Mouse (Mus musculus): ENCODE measurements around the gene Prr36. TPM values are rescaled to one million over a fixed set of nuclear protein-coding genes. Genes with fewer than 3 reads are reported as not detected.

Gene Prr36
- polyA plus RNA-seq, 1 experiment from 2014 or later: 0.47 TPM

GRCm38 (mm10) chr8:4192305-4192704 lies 25.0 kb downstream of the Prr36 start:
- Histone ChIP-seq H3K9me3 (replicated peaks; ENCODE audit: control insufficient read depth, low read length) (no peaks in the 10 kb centered on the region), H3K27ac (ENCODE audit: low read length) (no peak overlapping the region), H3K36me3 (ENCODE audit: control insufficient read depth, insufficient read depth) (no peaks in the 10 kb centered on the region), H3K4me3 (ENCODE audit: low read depth, low read length) (no peak overlapping the region), H3K4me2 (ENCODE audit: low read depth, low read length) (no peak overlapping the region), H3K4me1 (ENCODE audit: control insufficient read depth, low read depth, low read length) (peaks cover 25% of the 10 kb centered on the region), H3K9ac (ENCODE audit: low read depth, low read length) (no peak overlapping the region), H3K27me3 (ENCODE audit: control insufficient read depth, insufficient read depth, low read depth, low read length) (no peaks in the 10 kb centered on the region)
- ATAC-seq (ENCODE audit: low read depth): no peak
- WGBS (ENCODE audit: insufficient replicate concordance): 74% methylated on average over 5 of the region's 5 CpGs

- H3K4me2 ChIP-seq (ENCODE audit: low read depth, low read length): peak overlapping the region; percentile 51
- no peaks in the 10 kb centered on the region for H3K9me3 ChIP-seq (replicated peaks; ENCODE audit: control insufficient read depth, low read length)
- peak overlapping the region; percentile 53 for H3K9ac ChIP-seq (ENCODE audit: low read depth, low read length)
- 19% methylated on average over 3 of the region's 3 CpGs for WGBS (ENCODE audit: insufficient replicate concordance)
- no peaks in the 10 kb centered on the region for H3K36me3 ChIP-seq (ENCODE audit: control insufficient read depth, insufficient read depth)
- H3K4me1 ChIP-seq (ENCODE audit: control insufficient read depth, low read depth, low read length): peaks cover 25% of the 10 kb centered on the region
- H3K27ac ChIP-seq (ENCODE audit: low read length): peak overlapping the region; percentile 62
- H3K4me3 ChIP-seq (ENCODE audit: low read depth, low read length): no peak overlapping the region
- H3K27me3 ChIP-seq (ENCODE audit: control insufficient read depth, insufficient read depth, low read depth, low read length): no peaks in the 10 kb centered on the region
- ATAC-seq (ENCODE audit: low read depth): peak; percentile 93
These were observed 28.1 kb downstream of the Prr36 start for GRCm38 (mm10) chr8:4189031-4189722.

- H3K36me3 ChIP-seq (ENCODE audit: control insufficient read depth, insufficient read depth): no peaks in the 10 kb centered on the region
- H3K4me3 ChIP-seq (ENCODE audit: low read depth, low read length): no peak overlapping the region
- H3K9ac ChIP-seq (ENCODE audit: low read depth, low read length): peak overlapping the region; percentile 53
- no peaks in the 10 kb centered on the region for H3K9me3 ChIP-seq (replicated peaks; ENCODE audit: control insufficient read depth, low read length)
- peaks cover 24% of the 10 kb centered on the region for H3K4me1 ChIP-seq (ENCODE audit: control insufficient read depth, low read depth, low read length)
- ATAC-seq (ENCODE audit: low read depth): peak; percentile 38
- H3K27ac ChIP-seq (ENCODE audit: low read length): peak overlapping the region; percentile 62
- H3K27me3 ChIP-seq (ENCODE audit: control insufficient read depth, insufficient read depth, low read depth, low read length): no peaks in the 10 kb centered on the region
- H3K4me2 ChIP-seq (ENCODE audit: low read depth, low read length): peak overlapping the region; percentile 51
These were observed 28.7 kb downstream of the Prr36 start for GRCm38 (mm10) chr8:4188605-4189004.

GRCm38 (mm10) chr8:4186151-4186550 lies 31.1 kb downstream of the Prr36 start:
- Histone ChIP-seq H3K27me3 (ENCODE audit: control insufficient read depth, insufficient read depth, low read depth, low read length) (no peaks in the 10 kb centered on the region), H3K27ac (ENCODE audit: low read length) (peak overlapping the region; percentile 62)
- 82% methylated on average over 2 of the region's 2 CpGs for WGBS (ENCODE audit: insufficient replicate concordance)

GRCm38 (mm10) chr8:4183409-4183808 lies 33.9 kb downstream of the Prr36 start:
- Histone ChIP-seq H3K4me3 (ENCODE audit: low read depth, low read length) (no peak overlapping the region), H3K36me3 (ENCODE audit: control insufficient read depth, insufficient read depth) (no peaks in the 10 kb centered on the region), H3K27ac (ENCODE audit: low read length) (no peak overlapping the region), H3K9me3 (replicated peaks; ENCODE audit: control insufficient read depth, low read length) (no peaks in the 10 kb centered on the region), H3K27me3 (ENCODE audit: control insufficient read depth, insufficient read depth, low read depth, low read length) (no peaks in the 10 kb centered on the region), H3K9ac (ENCODE audit: low read depth, low read length) (no peak overlapping the region), H3K4me2 (ENCODE audit: low read depth, low read length) (no peak overlapping the region), H3K4me1 (ENCODE audit: control insufficient read depth, low read depth, low read length) (peaks cover 4% of the 10 kb centered on the region)
- ATAC-seq (ENCODE audit: low read depth): no peak
- WGBS (ENCODE audit: insufficient replicate concordance): 70% methylated on average over 8 of the region's 8 CpGs

More at GRCm38 (mm10) chr8:4186151-4186550, 31.1 kb downstream of the Prr36 start:
- Histone ChIP-seq H3K4me1 (ENCODE audit: control insufficient read depth, low read depth, low read length) (peaks cover 17% of the 10 kb centered on the region), H3K36me3 (ENCODE audit: control insufficient read depth, insufficient read depth) (no peaks in the 10 kb centered on the region), H3K4me3 (ENCODE audit: low read depth, low read length) (no peak overlapping the region), H3K9me3 (replicated peaks; ENCODE audit: control insufficient read depth, low read length) (no peaks in the 10 kb centered on the region), H3K4me2 (ENCODE audit: low read depth, low read length) (no peak overlapping the region), H3K9ac (ENCODE audit: low read depth, low read length) (no peak overlapping the region)
- ATAC-seq (ENCODE audit: low read depth): peak; percentile 59

- no peaks in the 10 kb centered on the region for H3K27me3 ChIP-seq (ENCODE audit: control insufficient read depth, insufficient read depth, low read depth, low read length)
- H3K9me3 ChIP-seq (replicated peaks; ENCODE audit: control insufficient read depth, low read length): no peaks in the 10 kb centered on the region
- 67% methylated on average over 2 of the region's 2 CpGs for WGBS (ENCODE audit: insufficient replicate concordance)
- no peak overlapping the region for H3K4me2 ChIP-seq (ENCODE audit: low read depth, low read length)
- no peak overlapping the region for H3K27ac ChIP-seq (ENCODE audit: low read length)
- ATAC-seq (ENCODE audit: low read depth): no peak
- no peak overlapping the region for H3K9ac ChIP-seq (ENCODE audit: low read depth, low read length)
- H3K4me3 ChIP-seq (ENCODE audit: low read depth, low read length): no peak overlapping the region
- no peaks in the 10 kb centered on the region for H3K36me3 ChIP-seq (ENCODE audit: control insufficient read depth, insufficient read depth)
- 0 out of 2 replicates have a peak, but pooled peaks cover 3% of the 10 kb centered on the region for H3K4me1 ChIP-seq (ENCODE audit: control insufficient read depth, low read depth, low read length)
These were observed 43.2 kb downstream of the Prr36 start for GRCm38 (mm10) chr8:4174018-4174417.

GRCm38 (mm10) chr8:4172486-4172885 lies 44.8 kb downstream of the Prr36 start:
- Histone ChIP-seq H3K9ac (ENCODE audit: low read depth, low read length) (no peak overlapping the region), H3K9me3 (replicated peaks; ENCODE audit: control insufficient read depth, low read length) (no peaks in the 10 kb centered on the region), H3K27ac (ENCODE audit: low read length) (no peak overlapping the region), H3K4me2 (ENCODE audit: low read depth, low read length) (no peak overlapping the region), H3K4me1 (ENCODE audit: control insufficient read depth, low read depth, low read length) (0 out of 2 replicates have a peak, but pooled peaks cover 3% of the 10 kb centered on the region), H3K27me3 (ENCODE audit: control insufficient read depth, insufficient read depth, low read depth, low read length) (no peaks in the 10 kb centered on the region), H3K4me3 (ENCODE audit: low read depth, low read length) (no peak overlapping the region), H3K36me3 (ENCODE audit: control insufficient read depth, insufficient read depth) (no peaks in the 10 kb centered on the region)
- ATAC-seq (ENCODE audit: low read depth): no peak
- 51% methylated on average over 3 of the region's 3 CpGs for WGBS (ENCODE audit: insufficient replicate concordance)

GRCm38 (mm10) chr8:4167918-4168317 lies 49.3 kb downstream of the Prr36 start:
- H3K27ac ChIP-seq (ENCODE audit: low read length): no peak overlapping the region
- no peaks in the 10 kb centered on the region for H3K27me3 ChIP-seq (ENCODE audit: control insufficient read depth, insufficient read depth, low read depth, low read length)
- H3K4me3 ChIP-seq (ENCODE audit: low read depth, low read length): no peak overlapping the region
- H3K4me2 ChIP-seq (ENCODE audit: low read depth, low read length): no peak overlapping the region
- 88% methylated on average over 1 of the region's 1 CpGs for WGBS (ENCODE audit: insufficient replicate concordance)
- H3K4me1 ChIP-seq (ENCODE audit: control insufficient read depth, low read depth, low read length): peaks cover 13% of the 10 kb centered on the region
- no peak overlapping the region for H3K9ac ChIP-seq (ENCODE audit: low read depth, low read length)
- H3K36me3 ChIP-seq (ENCODE audit: control insufficient read depth, insufficient read depth): no peaks in the 10 kb centered on the region
- no peaks in the 10 kb centered on the region for H3K9me3 ChIP-seq (replicated peaks; ENCODE audit: control insufficient read depth, low read length)
- ATAC-seq (ENCODE audit: low read depth): no peak

- Histone ChIP-seq H3K9ac (ENCODE audit: low read depth, low read length) (peak overlapping the region; percentile 82), H3K4me2 (ENCODE audit: low read depth, low read length) (peak overlapping the region; percentile 93), H3K9me3 (replicated peaks; ENCODE audit: control insufficient read depth, low read length) (no peaks in the 10 kb centered on the region), H3K27ac (ENCODE audit: low read length) (no peak overlapping the region), H3K36me3 (ENCODE audit: control insufficient read depth, insufficient read depth) (no peaks in the 10 kb centered on the region), H3K4me3 (ENCODE audit: low read depth, low read length) (peak overlapping the region; percentile 79), H3K27me3 (ENCODE audit: control insufficient read depth, insufficient read depth, low read depth, low read length) (no peaks in the 10 kb centered on the region), H3K4me1 (ENCODE audit: control insufficient read depth, low read depth, low read length) (peaks cover 13% of the 10 kb centered on the region)
- no peak for ATAC-seq (ENCODE audit: low read depth)
- 15% methylated on average over 10 of the region's 10 CpGs for WGBS (ENCODE audit: insufficient replicate concordance)
These were observed 50.3 kb downstream of the Prr36 start for GRCm38 (mm10) chr8:4166881-4167525.

Data from liver, embryonic 16.5 days (tissue).